Mouse (Mus musculus): Measurements from ENCODE around the gene Zcrb1. TPM values are rescaled to one million over a fixed set of nuclear protein-coding genes. Genes with fewer than 3 reads are reported as not detected.

The Zcrb1 gene
- polyA plus RNA-seq, 2 experiments, result 118 to 119 TPM

- H3K27me3 ChIP-seq (ENCODE audit: control insufficient read depth, insufficient read depth, low read length), result no peaks in the 10 kb centered on the region
- H3K9me3 ChIP-seq (ENCODE audit: control insufficient read depth, low read length), result no peaks in the 10 kb centered on the region
- ATAC-seq (ENCODE audit: low FRiP score, low read depth), result no peak
- no peaks in the 10 kb centered on the region for H3K4me1 ChIP-seq (ENCODE audit: control insufficient read depth, insufficient read depth, low read length)
- peaks cover 15% of the 10 kb centered on the region; the same call in 1 of the 2 replicates for H3K36me3 ChIP-seq (ENCODE audit: control insufficient read depth, insufficient read depth, low read length)
- DNase-seq (ENCODE audit: low spot score), result no peak
- no peak overlapping the region for H3K27ac ChIP-seq (replicated peaks; ENCODE audit: low read depth, low read length)
- no peak for TF ChIP-seq POLR2A (IDR thresholded peaks at IDR 0.05; ENCODE audit: borderline replicate concordance, extremely low read depth, insufficient read depth, insufficient read length)
- H3K9ac ChIP-seq (ENCODE audit: low read depth, low read length, severe bottlenecking), result no peak overlapping the region
- no peak overlapping the region for H3K4me2 ChIP-seq (replicated peaks; ENCODE audit: low read depth, low read length, severe bottlenecking)
- no peak overlapping the region for H3K4me3 ChIP-seq (replicated peaks; ENCODE audit: low read length)
- 43% methylated on average over 11 of the region's 11 CpGs for WGBS
These were observed 35.7 kb upstream of the Zcrb1 start for GRCm38 (mm10) chr15:93433811-93434210.

GRCm38 (mm10) chr15:93422537-93422936, 24.4 kb upstream of the Zcrb1 start:
- H3K27me3 ChIP-seq (ENCODE audit: control insufficient read depth, insufficient read depth, low read length), result no peaks in the 10 kb centered on the region
- DNase-seq (ENCODE audit: low spot score) (no peak), ATAC-seq (ENCODE audit: low FRiP score, low read depth) (no peak)
- no peak overlapping the region for H3K4me3 ChIP-seq (replicated peaks; ENCODE audit: low read length)
- no peak overlapping the region for H3K27ac ChIP-seq (replicated peaks; ENCODE audit: low read depth, low read length)
- no peak overlapping the region for H3K9ac ChIP-seq (ENCODE audit: low read depth, low read length, severe bottlenecking)
- no peak overlapping the region for H3K4me2 ChIP-seq (replicated peaks; ENCODE audit: low read depth, low read length, severe bottlenecking)
- H3K36me3 ChIP-seq (ENCODE audit: control insufficient read depth, insufficient read depth, low read length), result peaks cover 40% of the 10 kb centered on the region
- no peaks in the 10 kb centered on the region for H3K4me1 ChIP-seq (ENCODE audit: control insufficient read depth, insufficient read depth, low read length)
- no peak for TF ChIP-seq POLR2A (IDR thresholded peaks at IDR 0.05; ENCODE audit: borderline replicate concordance, extremely low read depth, insufficient read depth, insufficient read length)
- no peaks in the 10 kb centered on the region for H3K9me3 ChIP-seq (ENCODE audit: control insufficient read depth, low read length)
- WGBS, result 93% methylated on average over 1 of the region's 1 CpGs

DNA sequence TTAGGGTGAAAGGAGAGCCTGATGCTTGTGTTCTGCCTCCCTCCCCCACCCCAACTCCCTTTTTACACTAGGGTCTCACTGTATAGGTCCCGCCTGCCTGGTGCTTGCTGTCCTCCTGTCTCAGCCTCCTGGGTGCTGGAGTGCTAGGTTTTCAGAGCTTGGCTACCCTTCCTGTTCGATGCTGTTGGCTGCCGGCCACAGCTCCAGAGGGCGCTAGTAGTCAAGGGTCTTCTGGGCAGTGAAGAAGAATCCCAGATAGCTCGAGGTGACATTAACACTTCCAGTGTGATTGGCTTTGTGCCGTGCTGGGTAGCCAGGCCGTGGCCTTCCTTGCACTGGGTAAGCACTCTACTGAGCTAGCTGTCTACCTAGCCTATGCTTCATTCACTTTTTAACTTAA, 22.5 kb upstream of the Zcrb1 start:
- Histone ChIP-seq H3K9ac (ENCODE audit: low read depth, low read length, severe bottlenecking) (no peak overlapping the region), H3K27me3 (ENCODE audit: control insufficient read depth, insufficient read depth, low read length) (no peaks in the 10 kb centered on the region), H3K9me3 (ENCODE audit: control insufficient read depth, low read length) (no peaks in the 10 kb centered on the region), H3K4me2 (replicated peaks; ENCODE audit: low read depth, low read length, severe bottlenecking) (no peak overlapping the region), H3K4me1 (ENCODE audit: control insufficient read depth, insufficient read depth, low read length) (no peaks in the 10 kb centered on the region), H3K27ac (replicated peaks; ENCODE audit: low read depth, low read length) (no peak overlapping the region), H3K4me3 (replicated peaks; ENCODE audit: low read length) (no peak overlapping the region), H3K36me3 (ENCODE audit: control insufficient read depth, insufficient read depth, low read length) (peaks cover 40% of the 10 kb centered on the region)
- DNase-seq (ENCODE audit: low spot score), result no peak
- no peak for ATAC-seq (ENCODE audit: low FRiP score, low read depth)
- no peak for TF ChIP-seq POLR2A (IDR thresholded peaks at IDR 0.05; ENCODE audit: borderline replicate concordance, extremely low read depth, insufficient read depth, insufficient read length)
- WGBS, result 83% methylated on average over 7 of the region's 7 CpGs

DNA sequence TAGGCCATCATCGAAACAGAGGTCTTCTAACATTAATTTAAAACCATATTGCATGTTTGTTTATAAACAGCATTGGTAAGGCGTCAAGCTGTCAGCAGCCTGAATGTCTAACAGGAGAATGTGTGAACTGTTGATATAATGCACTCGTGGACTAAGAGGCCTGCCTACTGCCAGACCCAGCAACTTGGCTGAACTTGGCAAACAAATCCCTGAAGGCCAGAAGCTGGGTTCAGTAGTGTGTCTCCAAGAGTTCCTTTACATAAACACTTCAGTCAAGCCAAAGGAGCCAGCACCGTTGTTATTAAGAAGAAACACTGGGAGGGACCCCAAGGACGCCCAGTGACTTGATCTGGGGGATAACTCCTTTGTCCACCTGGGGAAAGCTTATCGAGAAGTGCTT, 18.2 kb upstream of the Zcrb1 start:
- no peaks in the 10 kb centered on the region for H3K27me3 ChIP-seq (ENCODE audit: control insufficient read depth, insufficient read depth, low read length)
- H3K4me2 ChIP-seq (replicated peaks; ENCODE audit: low read depth, low read length, severe bottlenecking), result no peak overlapping the region
- H3K4me3 ChIP-seq (replicated peaks; ENCODE audit: low read length), result no peak overlapping the region
- no peak overlapping the region for H3K9ac ChIP-seq (ENCODE audit: low read depth, low read length, severe bottlenecking)
- H3K27ac ChIP-seq (replicated peaks; ENCODE audit: low read depth, low read length), result no peak overlapping the region
- H3K4me1 ChIP-seq (ENCODE audit: control insufficient read depth, insufficient read depth, low read length), result no peaks in the 10 kb centered on the region
- 91% methylated on average over 6 of the region's 6 CpGs for WGBS
- no peaks in the 10 kb centered on the region for H3K9me3 ChIP-seq (ENCODE audit: control insufficient read depth, low read length)
- H3K36me3 ChIP-seq (ENCODE audit: control insufficient read depth, insufficient read depth, low read length), result peaks cover 37% of the 10 kb centered on the region
- no peak for DNase-seq (ENCODE audit: low spot score)
- ATAC-seq (ENCODE audit: low FRiP score, low read depth), result no peak
- no peak for TF ChIP-seq POLR2A (IDR thresholded peaks at IDR 0.05; ENCODE audit: borderline replicate concordance, extremely low read depth, insufficient read depth, insufficient read length)

GRCm38 (mm10) chr15:93414456-93414855, 16.3 kb upstream of the Zcrb1 start:
- Histone ChIP-seq H3K27ac (replicated peaks; ENCODE audit: low read depth, low read length) (no peak overlapping the region), H3K36me3 (ENCODE audit: control insufficient read depth, insufficient read depth, low read length) (peaks cover 42% of the 10 kb centered on the region), H3K27me3 (ENCODE audit: control insufficient read depth, insufficient read depth, low read length) (no peaks in the 10 kb centered on the region), H3K4me2 (replicated peaks; ENCODE audit: low read depth, low read length, severe bottlenecking) (no peak overlapping the region), H3K4me1 (ENCODE audit: control insufficient read depth, insufficient read depth, low read length) (no peaks in the 10 kb centered on the region), H3K4me3 (replicated peaks; ENCODE audit: low read length) (no peak overlapping the region), H3K9ac (ENCODE audit: low read depth, low read length, severe bottlenecking) (no peak overlapping the region), H3K9me3 (ENCODE audit: control insufficient read depth, low read length) (no peaks in the 10 kb centered on the region)
- ATAC-seq (ENCODE audit: low FRiP score, low read depth) (no peak), DNase-seq (ENCODE audit: low spot score) (no peak)
- WGBS, result 94% methylated on average over 9 of the region's 9 CpGs
- TF ChIP-seq POLR2A (IDR thresholded peaks at IDR 0.05; ENCODE audit: borderline replicate concordance, extremely low read depth, insufficient read depth, insufficient read length), result no peak

- ATAC-seq (ENCODE audit: low FRiP score, low read depth) (no peak), DNase-seq (ENCODE audit: low spot score) (no peak)
- peaks cover 53% of the 10 kb centered on the region for H3K36me3 ChIP-seq (ENCODE audit: control insufficient read depth, insufficient read depth, low read length)
- H3K4me3 ChIP-seq (replicated peaks; ENCODE audit: low read length), result no peak overlapping the region
- WGBS, result 97% methylated on average over 3 of the region's 3 CpGs
- H3K4me1 ChIP-seq (ENCODE audit: control insufficient read depth, insufficient read depth, low read length), result no peaks in the 10 kb centered on the region
- no peak overlapping the region for H3K4me2 ChIP-seq (replicated peaks; ENCODE audit: low read depth, low read length, severe bottlenecking)
- H3K27me3 ChIP-seq (ENCODE audit: control insufficient read depth, insufficient read depth, low read length), result no peaks in the 10 kb centered on the region
- no peak overlapping the region for H3K9ac ChIP-seq (ENCODE audit: low read depth, low read length, severe bottlenecking)
- no peaks in the 10 kb centered on the region for H3K9me3 ChIP-seq (ENCODE audit: control insufficient read depth, low read length)
- no peak overlapping the region for H3K27ac ChIP-seq (replicated peaks; ENCODE audit: low read depth, low read length)
- TF ChIP-seq POLR2A (IDR thresholded peaks at IDR 0.05; ENCODE audit: borderline replicate concordance, extremely low read depth, insufficient read depth, insufficient read length), result no peak
These were observed 14.3 kb upstream of the Zcrb1 start for GRCm38 (mm10) chr15:93412445-93412844.

Data from limb, embryonic 14.5 days (tissue).